Mouse (Mus musculus) brain, embryonic 18.5 days (tissue): ENCODE measurements around the gene Arg1.

Experiments used
- DNase-seq: peaks from one replicate; pipeline ENCODE4 v3.0.0-alpha.2; 2012; ENCODE audit warnings: low read depth, low spot score

The Arg1 gene

GRCm38 (mm10) chr10:24926962-24927720 is at the start of gene Arg1:
Arg1 (minus strand) TSS chr10:24927484.
- no peak for DNase-seq

GRCm38 (mm10) chr10:24973845-24974514 is 46.7 kb upstream of the Arg1 start:
- DNase-seq = no peak

GRCm38 (mm10) chr10:24973385-24973784 is 46.1 kb upstream of the Arg1 start:
- no peak for DNase-seq

- no peak for DNase-seq
Measured at GRCm38 (mm10) chr10:24972923-24973322, 45.6 kb upstream of the Arg1 start.

GRCm38 (mm10) chr10:24965821-24966550 is 38.7 kb upstream of the Arg1 start:
- no peak for DNase-seq

- DNase-seq = no peak
Measured at GRCm38 (mm10) chr10:24961889-24962288, 34.6 kb upstream of the Arg1 start.

- no peak for DNase-seq
Measured at GRCm38 (mm10) chr10:24961112-24961511, 33.8 kb upstream of the Arg1 start.

GRCm38 (mm10) chr10:24959043-24959916 is 32.0 kb upstream of the Arg1 start:
- no peak for DNase-seq

- DNase-seq = no peak
Measured at GRCm38 (mm10) chr10:24958280-24959042, 31.2 kb upstream of the Arg1 start.

- DNase-seq = no peak
Measured at GRCm38 (mm10) chr10:24953876-24954275, 26.6 kb upstream of the Arg1 start.

GRCm38 (mm10) chr10:24952549-24952948 is 25.3 kb upstream of the Arg1 start:
- DNase-seq = no peak

GRCm38 (mm10) chr10:24951575-24951974 is 24.3 kb upstream of the Arg1 start:
- DNase-seq = no peak

- DNase-seq = no peak
Measured at GRCm38 (mm10) chr10:24950223-24950622, 22.9 kb upstream of the Arg1 start.

GRCm38 (mm10) chr10:24948278-24948677 is 21.0 kb upstream of the Arg1 start:
- DNase-seq = no peak

- DNase-seq = no peak
Measured at GRCm38 (mm10) chr10:24947871-24948270, 20.6 kb upstream of the Arg1 start.

GRCm38 (mm10) chr10:24930143-24930542 is 2.9 kb upstream of the Arg1 start:
- DNase-seq = no peak

GRCm38 (mm10) chr10:24928072-24928471 is 788 bp upstream of the Arg1 start:
- no peak for DNase-seq

GRCm38 (mm10) chr10:24926380-24926779 is 904 bp downstream of the Arg1 start:
- DNase-seq = no peak

GRCm38 (mm10) chr10:24924296-24924695 is 3.0 kb downstream of the Arg1 start:
- DNase-seq = no peak

GRCm38 (mm10) chr10:24922977-24923376 is 4.3 kb downstream of the Arg1 start:
- DNase-seq = no peak

- no peak for DNase-seq
Measured at GRCm38 (mm10) chr10:24915486-24915885, 11.8 kb downstream of the Arg1 start.
